Mouse (Mus musculus) lung, adult 2 months (tissue): ENCODE data around the gene Chrnb1.

ENCODE experiments used
- CTCF ChIP-seq: fragments of 200-500 bp; IDR thresholded peaks from 2 replicates; pipeline ENCODE4 v1.5.1; 2011; ENCODE audit warnings: mild to moderate bottlenecking, low read length, control low read depth; ENCODE audit not compliant: insufficient read depth
- POLR2A ChIP-seq: fragments of 200-500 bp; IDR thresholded peaks from 2 replicates; pipeline ENCODE4 v1.6.1; 2011; ENCODE audit warnings: low read depth, mild to moderate bottlenecking, control low read depth, low read length, borderline replicate concordance; ENCODE audit errors: extremely low read depth

DNA sequence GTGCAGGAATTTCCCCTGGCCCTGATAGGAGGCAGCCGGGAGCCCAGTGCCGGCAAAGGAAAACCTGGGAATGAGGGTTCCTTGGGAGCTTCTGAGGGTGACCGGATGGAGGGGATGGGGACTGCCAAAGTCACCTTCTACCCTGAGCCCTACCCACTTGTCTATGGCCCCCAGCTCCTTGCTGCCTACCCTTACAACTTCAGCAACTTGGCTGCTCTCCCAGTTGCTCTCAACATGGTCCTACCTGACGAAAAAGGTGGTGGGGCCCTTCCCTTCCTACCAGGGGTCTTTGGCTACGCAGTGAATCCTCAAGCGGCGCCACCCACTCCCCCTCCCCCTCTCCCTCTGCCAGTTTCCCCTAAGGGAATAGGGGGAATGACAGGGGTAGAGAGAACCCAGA is 16.8 kb downstream of the Chrnb1 start:
- TF ChIP-seq POLR2A (no peak), CTCF (no peak)
